Mouse (Mus musculus) testis, adult 2 months (tissue): ENCODE data around the gene Slf2.

Source experiments
- CTCF ChIP-seq: fragments of 200-500 bp; IDR thresholded peaks from 2 replicates; pipeline ENCODE4 v1.5.1; 2012; ENCODE audit warnings: low read depth, mild to moderate bottlenecking, inconsistent platforms, low read length, moderate library complexity; ENCODE audit not compliant: control insufficient read depth, insufficient read depth, insufficient replicate concordance
- POLR2A ChIP-seq: fragments of 200-500 bp; IDR thresholded peaks from 2 replicates; pipeline ENCODE4 v1.6.1; 2012; ENCODE audit warnings: low read depth, mild to moderate bottlenecking, inconsistent platforms, low read length, moderate library complexity; ENCODE audit not compliant: control insufficient read depth

GRCm38 (mm10) chr19:45010646-45011045, 79.7 kb downstream of the Slf2 start:
- no peak for TF ChIP-seq CTCF
- TF ChIP-seq POLR2A: no peak
